Mouse (Mus musculus) kidney, embryonic 15.5 days (tissue): ENCODE data around the gene Ajuba. TPM values are rescaled to one million over a fixed set of nuclear protein-coding genes. Genes with fewer than 3 reads are reported as not detected.

Source experiments
- ATAC-seq: fragments of 200-750 bp; cut with Nextera tagmentation; replicated peaks from 2 replicates; pipeline ENCODE4 v1.8.0; 2017; ENCODE audit warnings: moderate TSS enrichment; ENCODE audit not compliant: low FRiP score
- H3K27ac ChIP-seq: fragments of 300-500 bp; sonication (generic); 2 replicates; pipeline ENCODE4 v1.5.1; 2015; ENCODE audit warnings: mild to moderate bottlenecking, inconsistent platforms
- H3K27me3 ChIP-seq: fragments of 300-500 bp; sonication (generic); 2 replicates; pipeline ENCODE4 v1.6.1; 2015; ENCODE audit warnings: inconsistent platforms
- H3K36me3 ChIP-seq: fragments of 300-500 bp; sonication (generic); 2 replicates; pipeline ENCODE4 v1.6.1; 2015; ENCODE audit warnings: inconsistent platforms
- H3K4me1 ChIP-seq: fragments of 300-500 bp; sonication (generic); 2 replicates; pipeline ENCODE4 v1.6.1; 2015; ENCODE audit warnings: inconsistent platforms
- H3K4me2 ChIP-seq: fragments of 300-500 bp; sonication (generic); 2 replicates; pipeline ENCODE4 v1.6.1; 2015; ENCODE audit warnings: moderate library complexity, mild to moderate bottlenecking, inconsistent platforms
- H3K4me3 ChIP-seq: fragments of 300-500 bp; sonication (generic); replicated peaks from 2 replicates; pipeline ENCODE4 v1.5.1; 2015; ENCODE audit warnings: mild to moderate bottlenecking, inconsistent platforms
- H3K9ac ChIP-seq: fragments of 300-500 bp; sonication (generic); 2 replicates; pipeline ENCODE4 v1.6.1; 2015; ENCODE audit warnings: mild to moderate bottlenecking, inconsistent platforms
- H3K9me3 ChIP-seq: fragments of 300-500 bp; sonication (generic); replicated peaks from 2 replicates; pipeline ENCODE4 v1.6.1; 2016; ENCODE audit warnings: inconsistent platforms
- WGBS: fragments of 180-500 bp; shearing (Covaris S2); methylation state at CpG from one replicate; pipeline ENCODE4 v1.1.7; 2015; ENCODE audit warnings: mixed read lengths; 5-methylcytosine and 5-hydroxymethylcytosine counted together
- polyA plus RNA-seq: library from polyadenylated mRNA; unstranded; fragments of >200 nt; fragmentation: Nextera tagmentation; extraction: Ambion mirVana; gene quantifications from 2 replicates; pipeline ENCODE4 v1.2.1, GENCODE M21; 2015

Gene Ajuba
- polyA plus RNA-seq, 1 experiment from 2014 or later: 50.4 TPM

DNA sequence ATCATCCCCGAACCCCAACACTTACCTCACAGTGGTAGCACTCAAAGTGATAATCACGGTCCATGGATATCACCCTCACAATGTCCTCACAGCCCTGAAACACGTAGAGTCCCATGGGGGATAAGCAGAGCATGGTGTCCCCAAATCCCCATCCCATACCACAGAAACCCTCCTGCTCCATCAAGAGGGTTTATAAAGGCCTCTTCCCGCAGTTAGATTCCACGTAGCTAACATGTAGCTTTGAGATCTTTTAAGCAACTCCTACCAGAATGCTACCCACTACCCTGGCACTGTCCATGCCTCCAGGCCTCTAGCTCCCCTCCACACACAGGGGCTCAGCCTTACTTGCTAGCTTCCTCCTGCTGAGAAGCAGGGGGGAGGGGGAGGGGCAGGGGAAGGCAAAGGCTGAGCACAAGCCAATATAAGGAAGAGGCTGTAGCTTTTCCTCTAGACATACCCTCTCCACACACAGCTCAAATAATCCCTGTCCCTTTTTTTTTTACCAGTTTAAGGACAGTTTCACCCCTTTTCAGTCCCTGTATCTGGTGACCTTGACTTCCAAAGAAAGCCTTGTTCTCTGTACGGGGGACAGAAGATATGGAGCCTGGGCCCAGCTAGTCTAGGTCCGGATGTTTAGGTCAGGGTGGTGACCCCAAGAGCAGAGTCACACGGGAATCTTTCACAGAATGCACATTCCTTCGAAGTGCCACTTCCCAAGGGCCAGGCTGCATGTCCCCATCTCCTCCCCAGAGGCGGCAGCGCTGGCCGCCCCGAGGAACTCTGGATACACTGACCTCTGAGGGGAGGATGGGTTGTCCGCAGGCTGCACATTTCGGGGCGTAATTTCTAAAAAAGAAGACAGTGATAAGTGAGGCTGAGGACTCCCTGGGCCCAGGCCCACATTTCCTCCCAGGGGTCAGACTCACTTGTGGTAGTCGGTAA, 7.6 kb downstream of the Ajuba start:
- H3K27me3 ChIP-seq: no peaks in the 10 kb centered on the region
- H3K4me2 ChIP-seq: no peak overlapping the region
- H3K4me1 ChIP-seq: peaks cover 47% of the 10 kb centered on the region
- no peak for ATAC-seq
- no peaks in the 10 kb centered on the region for H3K9me3 ChIP-seq
- no peak overlapping the region; the same call in 1 of the 2 replicates for H3K4me3 ChIP-seq
- H3K27ac ChIP-seq: peak overlapping the region; percentile 24; the same call in 1 of the 2 replicates
- 62% methylated on average over 17 of the region's 17 CpGs for WGBS
- no peak overlapping the region for H3K9ac ChIP-seq
- peaks cover 72% of the 10 kb centered on the region for H3K36me3 ChIP-seq

DNA sequence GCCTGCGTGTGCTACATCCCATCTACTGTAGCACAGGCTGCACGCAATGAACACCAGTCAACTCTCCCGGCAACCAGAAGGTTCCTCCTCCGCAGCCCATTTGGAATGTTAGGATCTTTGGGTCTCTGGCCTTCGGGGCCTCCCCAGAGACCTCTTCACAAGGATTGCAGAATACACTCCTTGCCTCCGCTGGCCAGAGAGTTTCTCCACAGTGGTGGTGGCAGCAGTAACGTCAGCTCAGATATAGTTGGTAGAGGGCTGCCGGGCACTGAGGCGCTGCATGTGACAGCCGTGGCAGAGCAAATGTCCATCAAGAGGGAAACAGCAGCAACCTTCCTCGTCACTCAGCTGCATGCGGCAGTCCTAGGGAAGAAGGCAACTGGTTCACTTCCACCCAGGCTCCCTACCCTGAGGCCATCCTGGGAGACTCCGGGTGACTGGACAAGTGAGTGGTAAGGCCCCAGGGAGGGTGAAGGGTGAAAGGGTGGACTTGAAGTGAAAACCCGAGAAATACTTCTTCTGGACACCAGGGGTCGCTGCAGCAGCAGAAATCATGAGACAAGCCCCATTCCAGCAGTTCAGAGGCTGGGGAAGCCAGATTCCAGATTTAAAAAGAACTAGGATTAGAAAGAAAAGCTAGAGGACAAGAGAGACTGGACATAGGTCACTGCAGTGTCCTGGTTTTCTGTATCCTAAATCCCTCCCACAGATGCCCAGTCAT, 8.5 kb downstream of the Ajuba start:
- Histone ChIP-seq H3K9ac (no peak overlapping the region), H3K4me3 (no peak overlapping the region; the same call in 1 of the 2 replicates), H3K27ac (peak overlapping the region; percentile 24; the same call in 1 of the 2 replicates), H3K9me3 (no peaks in the 10 kb centered on the region), H3K4me1 (peaks cover 38% of the 10 kb centered on the region), H3K27me3 (no peaks in the 10 kb centered on the region), H3K36me3 (peaks cover 72% of the 10 kb centered on the region), H3K4me2 (no peak overlapping the region)
- ATAC-seq: no peak
- 69% methylated on average over 15 of the region's 15 CpGs for WGBS

DNA sequence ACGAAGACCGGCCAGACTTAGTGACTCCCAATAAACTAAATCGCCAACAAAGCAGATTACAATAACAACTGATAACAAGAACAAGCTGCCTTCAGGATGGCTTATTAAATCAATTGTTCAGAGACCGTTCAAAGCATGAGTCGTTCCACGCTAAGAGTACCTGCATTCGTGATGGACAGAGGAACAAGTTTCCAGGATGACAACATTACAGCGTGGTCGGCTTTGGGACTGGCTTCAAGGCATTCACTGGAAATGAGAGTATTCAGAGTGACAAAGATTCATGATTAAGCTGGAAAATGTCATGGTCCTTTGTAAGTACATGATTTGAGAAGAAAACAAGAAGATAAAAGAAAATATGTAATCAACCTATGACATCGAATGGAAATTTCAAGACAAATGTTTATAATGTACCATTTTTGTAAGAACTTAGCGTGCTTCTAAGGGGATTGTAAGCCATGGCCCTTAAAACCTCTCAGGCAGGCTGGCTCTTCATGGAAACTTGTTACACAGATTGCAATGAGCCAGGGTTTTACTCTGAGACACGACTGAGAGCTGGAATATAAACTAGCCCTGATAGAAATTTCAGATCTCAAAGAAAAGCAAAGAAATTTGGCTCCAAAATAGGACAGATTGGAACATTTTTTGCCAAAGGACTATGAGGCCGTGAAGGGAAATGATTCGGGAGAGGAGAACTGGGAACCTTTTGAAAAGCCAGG, 16.7 kb downstream of the Ajuba start:
- no peak for ATAC-seq
- WGBS: 81% methylated on average over 14 of the region's 14 CpGs

DNA sequence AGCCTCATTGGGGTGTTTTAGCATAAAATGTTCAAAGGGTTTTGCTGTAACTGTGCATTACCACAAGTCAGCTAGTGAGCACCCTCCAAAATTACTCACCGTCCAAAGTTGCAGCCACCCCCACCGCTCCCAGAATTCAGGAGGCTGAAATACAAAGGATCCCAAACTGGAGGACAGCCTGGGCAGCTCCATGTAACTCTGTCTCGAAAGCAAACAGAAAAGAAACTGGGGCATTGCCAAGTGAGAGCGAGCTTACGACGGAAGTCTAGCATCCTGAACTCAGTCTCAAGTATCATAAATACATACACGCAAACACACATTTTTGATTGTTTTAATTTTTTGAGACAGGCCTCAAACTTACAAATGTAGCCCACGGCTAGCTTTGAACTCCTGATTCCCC, 20.0 kb downstream of the Ajuba start:
- Histone ChIP-seq H3K4me3 (no peak overlapping the region), H3K36me3 (no peaks in the 10 kb centered on the region), H3K4me1 (peaks cover 18% of the 10 kb centered on the region), H3K9ac (no peak overlapping the region), H3K27me3 (no peaks in the 10 kb centered on the region), H3K9me3 (no peaks in the 10 kb centered on the region), H3K27ac (no peak overlapping the region), H3K4me2 (no peak overlapping the region)
- 83% methylated on average over 8 of the region's 8 CpGs for WGBS
- ATAC-seq: no peak

More for the DNA sequence above, 16.7 kb downstream of the Ajuba start:
- H3K36me3 ChIP-seq: no peaks in the 10 kb centered on the region
- H3K9me3 ChIP-seq: no peaks in the 10 kb centered on the region
- no peak overlapping the region for H3K27ac ChIP-seq
- no peak overlapping the region for H3K4me2 ChIP-seq
- H3K4me3 ChIP-seq: no peak overlapping the region
- H3K27me3 ChIP-seq: no peaks in the 10 kb centered on the region
- H3K9ac ChIP-seq: no peak overlapping the region
- H3K4me1 ChIP-seq: no peaks in the 10 kb centered on the region

DNA sequence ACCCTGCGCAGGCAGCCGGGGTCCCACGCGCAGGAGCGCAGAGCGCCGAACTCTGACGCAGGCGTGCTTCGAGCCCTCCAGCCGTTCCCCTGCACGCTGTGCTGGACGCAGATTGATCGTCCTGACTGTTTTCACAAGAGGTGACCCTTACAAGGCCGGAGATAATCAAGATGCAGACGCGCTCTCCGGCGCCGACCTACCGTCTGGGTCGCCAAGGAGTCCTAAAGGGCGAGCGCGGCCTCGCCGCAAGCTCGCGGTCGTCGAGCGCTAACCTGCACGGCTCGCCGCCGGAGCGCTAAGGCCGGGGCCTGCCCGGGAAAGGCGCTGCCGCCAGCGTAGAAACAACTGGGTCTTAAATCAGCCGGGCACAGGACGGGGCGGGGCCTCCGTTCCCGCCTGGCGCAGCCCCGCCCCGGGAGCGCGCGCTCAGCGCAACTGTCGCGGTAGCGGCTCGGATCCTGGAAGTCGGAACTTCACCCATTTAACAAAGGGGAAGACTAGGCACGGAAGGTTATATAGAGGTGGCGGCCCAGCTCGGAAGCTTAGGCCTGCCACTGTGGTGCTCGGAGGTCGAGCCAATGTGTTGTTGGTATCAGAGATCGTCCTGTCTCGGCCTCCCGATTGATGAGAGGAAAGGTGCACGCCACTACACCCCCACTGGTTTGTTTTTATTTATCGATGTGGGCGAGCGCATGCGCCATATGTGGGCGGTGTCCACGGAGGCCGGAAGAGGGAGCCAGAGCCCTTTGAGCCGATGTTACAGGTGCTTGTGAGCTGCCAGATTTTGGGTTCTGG, 23.2 kb downstream of the Ajuba start, which contains the start of gene Haus4:
TSS of gene Haus4 (minus strand) at position 642 of the 795 bp plus-strand sequence.
- Histone ChIP-seq H3K27me3 (no peaks in the 10 kb centered on the region), H3K27ac (peak within 1 kb of the TSS; percentile 93), H3K4me2 (peak within 1 kb of the TSS; percentile 95), H3K4me3 (peak within 1 kb of the TSS; percentile 66), H3K9ac (peak within 1 kb of the TSS; percentile 81), H3K9me3 (no peaks in the 10 kb centered on the region), H3K36me3 (peaks cover 29% of the 10 kb centered on the region), H3K4me1 (peaks cover 18% of the 10 kb centered on the region)
- WGBS: under 1% methylated on average over 76 of the region's 76 CpGs
- ATAC-seq: peak; percentile 95

DNA sequence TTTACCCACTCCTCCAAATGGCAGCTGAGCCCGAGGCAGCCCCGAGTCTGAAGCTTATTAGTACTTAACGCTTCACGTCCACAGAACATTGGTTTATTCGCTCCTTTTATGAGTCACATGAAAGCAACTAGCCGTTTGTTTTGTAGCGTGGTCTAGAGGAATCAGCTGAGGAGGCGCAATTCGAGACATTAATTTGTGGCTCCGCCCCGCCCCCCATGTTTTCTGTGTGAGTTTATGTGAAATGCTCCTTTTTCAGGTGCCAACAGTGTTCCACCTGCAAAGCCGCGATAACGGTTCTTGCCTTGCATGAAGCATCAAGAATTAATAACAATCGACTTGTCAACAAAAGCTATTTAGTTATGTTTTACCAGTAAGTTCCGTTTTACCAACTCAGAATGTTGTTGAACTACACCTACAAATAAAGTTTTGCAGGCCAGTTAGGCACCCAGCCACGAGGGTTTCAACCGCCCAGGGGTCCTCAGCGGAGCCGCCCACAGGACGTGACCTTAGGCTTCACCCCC, 23.8 kb downstream of the Ajuba start:
- H3K9ac ChIP-seq: peak overlapping the region; percentile 81
- H3K4me3 ChIP-seq: peak overlapping the region; percentile 66
- no peak; the same call in 1 of the 2 replicates for ATAC-seq
- H3K4me2 ChIP-seq: peak overlapping the region; percentile 95
- WGBS: 1% methylated on average over 21 of the region's 21 CpGs
- peak overlapping the region; percentile 93 for H3K27ac ChIP-seq
- H3K36me3 ChIP-seq: peaks cover 36% of the 10 kb centered on the region
- H3K4me1 ChIP-seq: peaks cover 18% of the 10 kb centered on the region
- H3K27me3 ChIP-seq: no peaks in the 10 kb centered on the region
- H3K9me3 ChIP-seq: no peaks in the 10 kb centered on the region

DNA sequence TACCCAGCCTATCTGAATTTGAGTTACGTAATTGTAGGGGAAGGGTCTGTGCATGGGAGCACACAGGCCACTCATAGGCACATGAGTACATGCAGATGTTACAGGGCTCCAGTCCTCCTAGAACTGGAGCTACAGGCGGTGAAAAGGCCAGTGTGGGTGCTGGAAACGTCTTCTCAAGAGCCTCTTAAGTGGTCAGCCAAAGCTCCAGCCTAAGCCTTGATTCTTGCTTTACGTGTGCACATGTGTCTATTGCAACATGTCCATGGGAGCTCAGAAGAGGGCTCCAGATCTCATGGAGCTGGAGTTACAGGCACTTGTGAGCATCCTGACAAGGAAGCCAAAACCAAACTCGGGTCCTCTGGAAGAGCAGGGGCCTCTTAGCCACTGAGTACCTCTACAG, 32.7 kb downstream of the Ajuba start:
- Histone ChIP-seq H3K27me3 (no peaks in the 10 kb centered on the region), H3K27ac (no peak overlapping the region), H3K4me2 (no peak overlapping the region), H3K9ac (no peak overlapping the region), H3K9me3 (no peaks in the 10 kb centered on the region), H3K36me3 (peaks cover 81% of the 10 kb centered on the region), H3K4me3 (no peak overlapping the region), H3K4me1 (peaks cover 4% of the 10 kb centered on the region; the same call in 1 of the 2 replicates)
- 89% methylated on average over 5 of the region's 5 CpGs for WGBS
- ATAC-seq: no peak

DNA sequence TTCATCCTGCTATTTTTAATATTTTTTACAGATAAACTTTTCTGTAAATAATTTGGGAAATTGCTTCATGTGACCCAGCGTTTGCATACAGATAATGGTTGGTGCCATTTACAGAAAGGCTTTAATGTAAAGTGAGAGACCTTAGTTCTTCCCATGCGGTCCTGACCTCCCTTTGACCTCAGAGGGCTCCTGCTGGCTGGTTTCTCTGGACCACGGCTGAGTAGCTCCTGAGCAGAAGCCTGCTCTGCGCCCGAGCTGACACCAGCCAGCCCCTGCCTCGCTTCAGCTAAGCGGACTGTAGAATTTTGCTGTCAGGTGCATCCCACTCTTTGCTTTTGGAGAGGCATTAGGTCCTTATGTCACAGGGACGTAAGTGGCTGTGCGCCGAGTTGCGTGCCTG, 36.6 kb downstream of the Ajuba start:
- 53% methylated on average over 11 of the region's 11 CpGs for WGBS
- H3K4me1 ChIP-seq: peaks cover 4% of the 10 kb centered on the region; the same call in 1 of the 2 replicates
- H3K9ac ChIP-seq: no peak overlapping the region
- no peak overlapping the region for H3K4me2 ChIP-seq
- no peaks in the 10 kb centered on the region for H3K27me3 ChIP-seq
- H3K27ac ChIP-seq: peak overlapping the region; percentile 29; the same call in 1 of the 2 replicates
- ATAC-seq: no peak
- peaks cover 43% of the 10 kb centered on the region for H3K36me3 ChIP-seq
- H3K4me3 ChIP-seq: no peak overlapping the region
- no peaks in the 10 kb centered on the region for H3K9me3 ChIP-seq

DNA sequence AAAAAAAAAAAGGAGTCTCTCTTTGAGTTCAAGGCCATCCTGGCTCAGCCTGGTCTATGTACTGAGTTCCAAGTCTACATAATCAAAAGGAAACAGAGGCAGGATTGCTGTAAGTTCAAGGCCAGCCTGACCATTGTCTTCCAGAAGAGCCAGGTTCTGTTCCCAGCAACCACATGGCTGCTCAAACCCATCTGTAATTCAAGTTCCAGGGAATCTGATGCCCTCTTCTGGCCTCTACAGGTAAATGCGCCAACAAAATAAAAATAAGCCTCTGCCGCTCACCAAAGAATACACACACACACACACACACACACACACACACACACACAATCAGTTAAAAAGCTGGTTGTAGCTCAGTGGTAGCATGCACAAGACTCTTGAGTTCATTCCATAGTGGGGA, 38.8 kb downstream of the Ajuba start:
- Histone ChIP-seq H3K27ac (no peak overlapping the region), H3K4me3 (no peak overlapping the region), H3K4me1 (peaks cover 4% of the 10 kb centered on the region; the same call in 1 of the 2 replicates), H3K36me3 (peaks cover 22% of the 10 kb centered on the region), H3K9me3 (no peaks in the 10 kb centered on the region), H3K9ac (no peak overlapping the region), H3K4me2 (no peak overlapping the region), H3K27me3 (no peaks in the 10 kb centered on the region)
- 93% methylated on average over 2 of the region's 2 CpGs for WGBS
- no peak for ATAC-seq

DNA sequence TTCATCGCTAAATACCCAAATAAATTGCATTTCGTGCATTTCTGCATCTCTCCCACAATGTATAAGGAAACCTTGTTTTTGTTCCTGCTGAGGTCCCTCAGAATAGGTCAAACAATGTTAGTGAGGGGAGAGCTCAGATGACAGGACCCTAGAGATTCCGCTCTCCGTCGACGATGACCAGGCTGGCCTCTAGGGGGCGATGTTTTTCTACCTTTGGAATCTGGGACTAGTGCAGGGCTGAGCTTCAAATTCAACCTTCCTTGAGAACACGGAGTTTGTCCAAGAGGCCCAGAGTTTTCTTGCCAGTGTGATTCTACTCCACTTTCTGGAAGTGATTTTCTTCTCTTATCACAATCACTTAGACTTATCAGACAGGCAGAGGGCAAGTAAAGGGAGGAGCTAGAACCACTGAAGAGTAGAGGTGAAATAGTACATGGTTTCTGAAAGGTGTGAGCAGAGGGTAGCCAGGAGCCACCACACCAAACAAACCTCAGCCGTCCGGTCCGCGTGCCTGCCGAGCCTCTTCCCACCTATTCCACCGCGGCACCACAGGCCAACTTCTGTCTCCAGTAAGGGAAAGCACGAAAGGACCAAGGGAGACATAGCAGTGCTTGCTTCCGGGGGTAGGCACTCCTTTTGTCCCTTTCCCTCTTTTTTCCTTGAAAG, 48.8 kb downstream of the Ajuba start:
- Histone ChIP-seq H3K9me3 (no peaks in the 10 kb centered on the region), H3K27ac (0 out of 2 replicates have a peak overlapping the region, but pooled peaks have one; percentile 45), H3K4me3 (no peak overlapping the region; the same call in 1 of the 2 replicates), H3K9ac (no peak overlapping the region), H3K4me2 (peak overlapping the region; percentile 68), H3K36me3 (no peaks in the 10 kb centered on the region), H3K27me3 (no peaks in the 10 kb centered on the region; the same call in 1 of the 2 replicates), H3K4me1 (peaks cover 17% of the 10 kb centered on the region)
- peak; percentile 84 for ATAC-seq
- 9% methylated on average over 17 of the region's 17 CpGs for whole genome bisulfite sequencing
